Mouse (Mus musculus) cortical plate, adult 2 months (tissue): ENCODE data around the gene Dnajb8. TPM values are rescaled to one million over a fixed set of nuclear protein-coding genes. Genes with fewer than 3 reads are reported as not detected.

Experiments used
- H3K27ac ChIP-seq: fragments of 200-500 bp; 2 replicates; pipeline ENCODE4 v1.5.1; 2012; ENCODE audit warnings: low read length, control low read depth, inconsistent platforms; ENCODE audit not compliant: insufficient read depth
- H3K4me1 ChIP-seq: fragments of 200-500 bp; 2 replicates; pipeline ENCODE4 v1.6.1; 2011; ENCODE audit warnings: low read length; ENCODE audit not compliant: control insufficient read depth, insufficient read depth
- H3K4me3 ChIP-seq: fragments of 200-500 bp; 2 replicates; pipeline ENCODE4 v1.5.1; 2011; ENCODE audit warnings: mild to moderate bottlenecking, low read length, control low read depth; ENCODE audit not compliant: insufficient read depth
- CTCF ChIP-seq: fragments of 200-500 bp; IDR thresholded peaks from 2 replicates; pipeline ENCODE4 v1.5.1; 2011; ENCODE audit warnings: mild to moderate bottlenecking, control low read depth, low read length; ENCODE audit not compliant: insufficient read depth; ENCODE audit errors: extremely low read depth
- POLR2A ChIP-seq: fragments of 200-500 bp; IDR thresholded peaks from 2 replicates; pipeline ENCODE4 v1.6.1; 2011; ENCODE audit warnings: mild to moderate bottlenecking, low read length, control low read depth; ENCODE audit not compliant: insufficient read depth; ENCODE audit errors: extremely low read depth
- polyA plus RNA-seq: library from polyadenylated mRNA; depleted of rRNA; stranded (reverse); fragments of >200 nt; gene quantifications from 2 replicates; pipeline ENCODE4 v1.2.3, GENCODE M21; 2012

Dnajb8 gene
- polyA plus RNA-seq, 1 experiment: not detected

DNA sequence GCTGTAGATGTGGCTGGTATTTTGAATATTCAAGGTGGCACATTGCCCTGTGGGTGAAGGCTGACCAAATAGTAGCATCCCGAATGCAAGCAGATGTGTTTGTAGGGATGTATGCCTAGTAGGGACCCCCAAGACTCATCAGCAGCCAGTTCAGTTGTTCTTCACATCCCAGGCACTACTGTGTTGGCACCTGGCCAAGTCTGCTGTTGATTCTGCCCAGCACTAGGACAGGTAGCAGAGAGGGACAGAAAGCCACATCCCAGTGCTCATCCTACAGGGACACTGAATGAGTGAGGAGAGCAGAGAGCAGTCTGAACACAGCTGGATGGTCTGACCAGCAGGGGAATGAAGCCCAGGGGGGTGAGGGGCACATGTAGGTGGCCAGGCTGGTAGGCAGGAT, 27.2 kb downstream of the Dnajb8 start:
- TF ChIP-seq CTCF (no peak), POLR2A (no peak)
- Histone ChIP-seq H3K4me1 (no peaks in the 10 kb centered on the region), H3K4me3 (no peak overlapping the region), H3K27ac (no peak overlapping the region)

DNA sequence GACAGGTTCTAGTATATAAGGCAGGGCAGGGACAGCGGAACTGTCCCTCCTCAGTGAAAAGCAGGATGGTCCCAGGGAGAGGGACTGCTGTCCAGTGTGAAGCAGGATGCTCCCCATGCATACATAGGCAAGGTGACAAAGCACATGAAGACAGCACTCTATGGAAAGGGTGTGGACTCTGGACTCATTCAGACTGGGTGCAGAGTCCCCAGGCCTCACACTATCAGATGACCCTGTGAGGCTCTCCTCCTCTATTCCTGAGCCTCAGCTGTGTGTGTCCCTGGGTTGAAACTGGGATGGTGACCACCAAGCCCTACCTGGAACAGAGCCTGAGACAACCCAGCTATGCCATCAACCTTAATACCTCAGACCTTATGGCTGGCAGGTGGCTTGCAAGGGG, 29.3 kb downstream of the Dnajb8 start:
- Histone ChIP-seq H3K4me3 (no peak overlapping the region), H3K27ac (no peak overlapping the region), H3K4me1 (no peaks in the 10 kb centered on the region)
- TF ChIP-seq POLR2A (no peak), CTCF (no peak)

- Histone ChIP-seq H3K27ac (no peak overlapping the region), H3K4me3 (no peak overlapping the region), H3K4me1 (no peaks in the 10 kb centered on the region)
- TF ChIP-seq CTCF (no peak), POLR2A (no peak)
Measured at GRCm38 (mm10) chr6:88251798-88252478, 29.9 kb downstream of the Dnajb8 start.

DNA sequence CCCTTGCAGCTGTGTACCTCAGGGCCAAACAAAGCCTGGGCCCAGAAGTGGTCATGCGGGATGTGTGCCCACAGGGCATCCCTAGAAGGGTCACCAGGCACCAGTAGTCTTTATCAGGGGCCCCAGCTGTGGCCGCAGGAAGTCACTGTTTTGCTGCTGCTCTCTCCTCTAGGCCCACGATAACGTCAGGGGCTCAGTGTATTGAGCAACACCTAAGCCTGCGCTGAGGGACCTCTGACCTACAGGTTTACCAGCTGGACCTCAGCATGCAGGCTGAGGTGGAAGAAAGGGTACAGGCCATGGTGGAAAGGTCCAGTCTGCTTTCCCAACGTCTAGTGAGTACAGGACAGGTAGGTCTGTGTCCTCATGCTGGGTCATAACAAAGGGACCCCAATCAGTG, 32.0 kb downstream of the Dnajb8 start:
- Histone ChIP-seq H3K4me1 (no peaks in the 10 kb centered on the region), H3K27ac (no peak overlapping the region), H3K4me3 (no peak overlapping the region)
- no peak for TF ChIP-seq POLR2A
- no peak for TF ChIP-seq CTCF

DNA sequence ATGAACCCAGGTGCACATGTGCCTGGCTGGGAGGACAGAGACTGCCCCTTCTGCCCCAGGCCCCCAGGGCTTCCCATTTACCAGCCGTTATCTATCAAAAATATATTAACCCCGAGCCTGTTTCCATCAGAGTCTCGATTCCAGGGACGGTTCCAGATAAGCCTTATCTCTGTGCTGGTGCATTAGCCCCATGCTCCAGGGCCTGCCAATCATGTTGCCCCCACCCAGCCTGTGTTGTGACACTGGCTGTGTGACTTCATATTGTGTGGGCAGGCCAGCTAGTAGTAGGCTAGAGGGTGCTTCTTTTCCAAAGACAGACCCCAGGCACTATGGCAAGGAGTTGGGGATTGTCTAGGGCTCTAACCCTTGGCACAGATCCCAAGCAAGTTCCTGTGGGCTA, 33.4 kb downstream of the Dnajb8 start:
- no peak for TF ChIP-seq POLR2A
- TF ChIP-seq CTCF: no peak
- H3K4me3 ChIP-seq: no peak overlapping the region
- no peak overlapping the region for H3K27ac ChIP-seq
- H3K4me1 ChIP-seq: no peaks in the 10 kb centered on the region

GRCm38 (mm10) chr6:88259621-88260020, 37.6 kb downstream of the Dnajb8 start:
- Histone ChIP-seq H3K4me1 (no peaks in the 10 kb centered on the region), H3K27ac (no peak overlapping the region), H3K4me3 (no peak overlapping the region)
- TF ChIP-seq POLR2A (no peak), CTCF (no peak)

GRCm38 (mm10) chr6:88260645-88261044, 38.6 kb downstream of the Dnajb8 start:
- TF ChIP-seq POLR2A (no peak), CTCF (no peak)
- no peaks in the 10 kb centered on the region for H3K4me1 ChIP-seq
- H3K4me3 ChIP-seq: no peak overlapping the region
- H3K27ac ChIP-seq: no peak overlapping the region

- no peak overlapping the region for H3K4me3 ChIP-seq
- TF ChIP-seq CTCF (no peak), POLR2A (no peak)
Measured at GRCm38 (mm10) chr6:88262160-88262559, 40.1 kb downstream of the Dnajb8 start.

GRCm38 (mm10) chr6:88265355-88265754, 43.3 kb downstream of the Dnajb8 start:
- no peak overlapping the region for H3K27ac ChIP-seq

More at GRCm38 (mm10) chr6:88262160-88262559, 40.1 kb downstream of the Dnajb8 start:
- Histone ChIP-seq H3K27ac (no peak overlapping the region), H3K4me1 (no peaks in the 10 kb centered on the region)

DNA sequence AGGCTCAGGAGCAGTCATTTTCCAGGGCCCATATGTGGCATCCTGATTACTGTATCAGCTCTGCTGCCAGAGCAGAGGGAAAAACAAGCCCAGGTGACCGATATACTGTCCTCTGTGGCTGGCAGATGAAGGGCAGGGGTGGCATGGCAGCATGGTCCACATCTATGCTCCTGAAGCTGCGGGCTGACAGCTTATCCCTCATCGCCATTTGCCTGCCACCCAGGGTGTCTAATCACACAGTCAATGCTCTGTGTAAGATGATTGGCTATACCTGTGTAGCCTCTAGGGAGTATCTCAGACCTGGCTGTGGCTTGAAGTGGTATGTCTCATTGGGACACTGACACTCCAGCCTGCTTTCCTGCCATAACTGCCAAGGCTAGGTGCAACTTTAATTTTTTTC, 44.0 kb downstream of the Dnajb8 start:
- Histone ChIP-seq H3K4me3 (no peak overlapping the region), H3K4me1 (no peaks in the 10 kb centered on the region), H3K27ac (no peak overlapping the region)
- no peak for TF ChIP-seq CTCF
- TF ChIP-seq POLR2A: no peak

More at GRCm38 (mm10) chr6:88265355-88265754, 43.3 kb downstream of the Dnajb8 start:
- Histone ChIP-seq H3K4me1 (no peaks in the 10 kb centered on the region), H3K4me3 (no peak overlapping the region)
- TF ChIP-seq CTCF (no peak), POLR2A (no peak)

- Histone ChIP-seq H3K4me3 (no peak overlapping the region), H3K4me1 (peaks cover 2% of the 10 kb centered on the region; the same call in 1 of the 2 replicates), H3K27ac (no peak overlapping the region)
- TF ChIP-seq POLR2A: no peak
- TF ChIP-seq CTCF: no peak
Measured at GRCm38 (mm10) chr6:88267068-88267467, 45.0 kb downstream of the Dnajb8 start.
